Mouse (Mus musculus): Measurements from ENCODE around the gene Aaas.

- TF ChIP-seq POLR2A (IDR thresholded peaks at IDR 0.05; ENCODE audit: low read depth, low read length) (no peak), CTCF (conservative IDR thresholded peaks at IDR 0.05; ENCODE audit: insufficient read depth, insufficient read length, low read depth, low read length) (peak; percentile 82)
These were observed 9.0 kb downstream of the Aaas start for GRCm38 (mm10) chr15:102341580-102341979.
